Mouse (Mus musculus): ENCODE measurements around the gene Pak4. TPM values are rescaled to one million over a fixed set of nuclear protein-coding genes. Genes with fewer than 3 reads are reported as not detected.
"Not testable (repeated sequence)": the region's sequence is repeated elsewhere in the genome, so short reads cannot be mapped to it uniquely, and the experiment has no call there.

Pak4 gene
- total RNA-seq, 2 experiments from 2014 or later, result 12.7 to 14.6 TPM

GRCm38 (mm10) chr7:28510405-28510974 lies 87.5 kb downstream of the Pak4 start, which contains the start of gene Ifnl2:
TSS of gene Ifnl2 (minus strand) at chr7:28510455.
- DNase-seq (ENCODE audit: low spot score in 2 of 2), result not testable (repeated sequence)

- DNase-seq (ENCODE audit: low spot score in 2 of 2), result not testable (repeated sequence)
These were observed 88.9 kb downstream of the Pak4 start for GRCm38 (mm10) chr7:28509121-28509520.

Small RNA genes lying within 50 kb of the gene (microRNA-seq; reads per million reads assigned to microRNA genes)
- 0.99 to 1.4 reads per million in 2 experiments for gene Mir7049

Other genes starting within 250 kb of the Pak4 start
- 100 to 1,000 TPM; 481 to 546 TPM for gene Rps16, start 247.5 kb downstream of the Pak4 start, total RNA-seq (2021)
- 1 to 10 TPM; 4.8 to 5.1 TPM for gene Plekhg2, start 225.6 kb downstream of the Pak4 start, total RNA-seq (2021)
- gene Zfp36, start 217.9 kb downstream of the Pak4 start, total RNA-seq (2021), result 1 to 10 TPM; 3.5 to 3.7 TPM
- gene Med29, start 205.5 kb downstream of the Pak4 start, total RNA-seq (2021), result 10 to 100 TPM; 21.4 to 22.1 TPM
- gene Paf1, start 205.2 kb downstream of the Pak4 start, total RNA-seq (2021), result 10 to 100 TPM; 64.9 to 69.3 TPM
- gene Gmfg, start 160.7 kb downstream of the Pak4 start, total RNA-seq (2021), result 1 to 10 TPM; 2.2 to 2.4 TPM
- gene Lrfn1, start 146.2 kb downstream of the Pak4 start, total RNA-seq (2021), result 10 to 100 TPM; 75.5 to 81.1 TPM
- gene Ifnl2, start 87.7 kb downstream of the Pak4 start, total RNA-seq (2021), result not detected
- gene Ifnl3, start 75.3 kb downstream of the Pak4 start, total RNA-seq (2021), result not detected
- not detected for gene Sycn, start 57.3 kb downstream of the Pak4 start, total RNA-seq (2021)
- under 1 TPM in 1 of 2 experiments, not detected in 1; 0.28 TPM for gene Nccrp1, start 50.9 kb downstream of the Pak4 start, total RNA-seq (2021)
- 10 to 100 TPM; 74.1 to 77.1 TPM for gene Samd4b, start within 50 bp of the Pak4 start, total RNA-seq (2021)
- gene Acp7, start 33.1 kb upstream of the Pak4 start, total RNA-seq (2021), result 1 to 10 TPM; 1.4 to 4.6 TPM
- 10 to 100 TPM; 18.9 to 21.7 TPM for gene Fbxo27, start 94.7 kb upstream of the Pak4 start, total RNA-seq (2021)
- 1 to 10 TPM; 1.5 to 1.9 TPM for gene Fbxo17, start 118.6 kb upstream of the Pak4 start, total RNA-seq (2021)
- gene Mrps12, start 143.6 kb upstream of the Pak4 start, total RNA-seq (2021), result 10 to 100 TPM; 60.6 to 67.1 TPM
- 10 to 100 TPM; 11.1 to 11.2 TPM for gene Sars2, start 143.8 kb upstream of the Pak4 start, total RNA-seq (2021)
- gene Ccer2, start 158.0 kb upstream of the Pak4 start, total RNA-seq (2021), result under 1 TPM; 0.30 to 0.63 TPM
- 100 to 1,000 TPM; 125 to 129 TPM for gene Sirt2, start 168.6 kb upstream of the Pak4 start, total RNA-seq (2021)
- 10 to 100 TPM; 29.0 to 29.2 TPM for gene Nfkbib, start 169.3 kb upstream of the Pak4 start, total RNA-seq (2021)
- gene Rinl, start 190.8 kb upstream of the Pak4 start, total RNA-seq (2021), result 1 to 10 TPM; 2.4 to 3.0 TPM
- 100 to 1,000 TPM; 407 to 414 TPM for gene Hnrnpl, start 210.4 kb upstream of the Pak4 start, total RNA-seq (2021)
- gene Ech1, start 227.0 kb upstream of the Pak4 start, total RNA-seq (2021), result 10 to 100 TPM; 63.1 to 71.0 TPM
- 1 to 10 TPM; 3.5 to 5.6 TPM for gene Lgals4, start 235.7 kb upstream of the Pak4 start, total RNA-seq (2021)